Mouse (Mus musculus): ENCODE measurements around the gene Fam136a.

Fam136a gene

DNA sequence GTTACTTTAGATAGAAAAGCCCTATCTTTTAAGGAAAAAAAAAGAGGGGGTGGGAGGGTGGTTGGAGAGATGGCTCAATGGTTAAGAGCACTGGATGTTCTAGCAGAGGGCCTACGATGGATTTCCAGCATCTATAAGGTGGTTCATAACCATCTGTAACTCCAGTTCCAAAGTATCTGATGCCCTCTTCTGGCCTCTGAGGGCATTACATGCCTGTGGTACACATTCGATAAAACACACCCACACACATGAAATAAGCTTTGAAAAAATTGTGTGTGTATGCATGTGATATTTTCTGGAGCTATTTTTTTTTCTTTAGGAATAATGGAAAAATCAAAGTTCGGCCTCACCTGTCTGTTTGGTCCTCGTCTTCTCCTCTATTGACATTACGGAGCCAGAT, 25.9 kb downstream of the Fam136a start:
- in situ Hi-C loops (cut with MboI; ENCODE audit: low pct_unique_long_range_greater_than_20kb in 1 of 2, low sequenced_read_pairs in 2 of 2, unreplicated experiment in 1 of 2): no loop called here

DNA sequence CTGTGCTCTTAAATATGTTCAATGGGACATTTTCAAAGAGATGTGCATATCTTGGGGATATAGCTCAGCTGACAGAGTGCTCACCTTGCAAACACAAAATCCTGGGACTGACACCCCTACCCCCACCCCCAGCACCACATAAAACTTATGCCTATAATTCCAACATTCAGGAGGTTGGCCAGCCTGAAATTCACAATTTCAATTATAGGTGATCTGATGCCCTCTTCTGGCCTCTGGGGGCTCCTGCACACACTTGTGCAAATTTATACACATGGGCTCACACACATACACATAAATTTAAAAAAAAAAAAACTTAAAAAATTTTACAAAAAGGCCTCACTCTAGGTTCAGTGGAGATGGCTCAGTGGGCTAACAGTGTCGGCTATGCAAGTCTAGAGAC, 27.7 kb downstream of the Fam136a start:
- in situ Hi-C loops (cut with MboI; ENCODE audit: low pct_unique_long_range_greater_than_20kb in 1 of 2, low sequenced_read_pairs in 2 of 2, unreplicated experiment in 1 of 2): no loop called here

DNA sequence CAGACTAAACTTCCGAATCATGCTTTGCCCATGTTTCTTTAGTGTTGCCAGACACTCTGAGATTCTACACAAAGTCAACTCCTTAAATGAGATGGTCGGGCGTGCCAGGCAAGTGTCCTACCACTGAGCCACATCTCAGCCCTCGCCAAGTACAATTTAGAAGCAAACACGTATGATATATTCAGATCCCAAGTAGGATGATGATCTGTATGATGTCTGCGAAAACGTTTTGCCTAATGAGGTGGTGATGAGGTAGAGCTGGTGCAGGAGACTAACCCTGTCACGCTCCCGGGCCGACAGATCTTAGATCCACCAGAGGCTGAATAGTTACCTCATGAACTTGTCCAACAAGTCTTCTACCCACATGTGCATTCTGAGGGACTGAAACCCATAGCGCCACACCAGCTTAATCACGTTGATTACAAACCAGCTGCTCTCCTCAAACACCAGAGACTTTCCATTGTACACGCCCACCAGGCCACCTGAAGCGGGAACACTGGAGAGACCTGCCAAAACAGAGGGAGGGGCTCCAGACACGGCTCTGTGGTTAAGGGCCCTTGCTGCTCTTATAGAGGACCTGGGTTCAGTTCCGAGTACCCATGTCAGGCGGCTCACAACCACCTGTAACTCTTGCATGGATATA, 28.8 kb downstream of the Fam136a start:
- in situ Hi-C loops (cut with MboI; ENCODE audit: low pct_unique_long_range_greater_than_20kb in 1 of 2, low sequenced_read_pairs in 2 of 2, unreplicated experiment in 1 of 2): no loop called here

DNA sequence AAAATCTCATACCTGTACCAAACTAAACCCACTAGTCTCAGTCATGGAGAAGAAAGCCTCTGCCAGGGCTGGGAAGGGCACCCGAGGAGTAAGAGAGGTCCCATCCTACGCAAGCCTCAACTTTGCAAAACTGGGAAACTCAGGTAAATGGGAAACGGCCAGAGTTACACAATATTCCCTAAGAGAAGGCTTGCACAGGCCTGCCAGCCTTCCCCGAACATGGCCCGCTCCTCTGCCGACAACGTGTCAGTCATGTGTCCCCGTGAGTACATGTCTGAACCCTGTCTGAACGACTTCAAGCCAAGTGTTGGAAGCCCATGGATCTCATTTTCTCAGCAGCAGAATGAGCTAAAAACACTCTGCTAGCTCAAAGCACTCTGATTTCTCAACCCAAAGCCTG, 29.6 kb downstream of the Fam136a start:
- in situ Hi-C loops (cut with MboI; ENCODE audit: low pct_unique_long_range_greater_than_20kb in 1 of 2, low sequenced_read_pairs in 2 of 2, unreplicated experiment in 1 of 2): no loop called here

DNA sequence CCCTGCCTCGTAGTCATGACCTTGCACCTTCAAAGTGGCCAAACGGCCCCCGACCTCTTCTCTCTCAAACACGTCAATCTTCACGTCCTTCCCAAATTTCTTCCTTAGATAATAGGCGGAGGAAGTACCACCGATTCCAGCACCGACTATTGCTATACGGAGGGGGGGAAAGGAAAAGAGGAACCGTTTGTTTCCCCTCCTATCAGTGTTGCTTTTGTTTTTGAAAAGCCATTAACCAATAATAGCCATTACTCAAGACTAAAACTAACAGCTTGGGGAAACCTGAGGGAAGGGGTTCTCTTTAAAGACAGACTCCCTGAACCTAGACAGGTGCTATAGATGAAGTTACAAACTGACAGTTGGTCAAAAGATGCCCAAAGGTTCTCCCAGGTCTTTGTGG, 30.5 kb downstream of the Fam136a start:
- in situ Hi-C loops (cut with MboI; ENCODE audit: low pct_unique_long_range_greater_than_20kb in 1 of 2, low sequenced_read_pairs in 2 of 2, unreplicated experiment in 1 of 2): no loop called here

DNA sequence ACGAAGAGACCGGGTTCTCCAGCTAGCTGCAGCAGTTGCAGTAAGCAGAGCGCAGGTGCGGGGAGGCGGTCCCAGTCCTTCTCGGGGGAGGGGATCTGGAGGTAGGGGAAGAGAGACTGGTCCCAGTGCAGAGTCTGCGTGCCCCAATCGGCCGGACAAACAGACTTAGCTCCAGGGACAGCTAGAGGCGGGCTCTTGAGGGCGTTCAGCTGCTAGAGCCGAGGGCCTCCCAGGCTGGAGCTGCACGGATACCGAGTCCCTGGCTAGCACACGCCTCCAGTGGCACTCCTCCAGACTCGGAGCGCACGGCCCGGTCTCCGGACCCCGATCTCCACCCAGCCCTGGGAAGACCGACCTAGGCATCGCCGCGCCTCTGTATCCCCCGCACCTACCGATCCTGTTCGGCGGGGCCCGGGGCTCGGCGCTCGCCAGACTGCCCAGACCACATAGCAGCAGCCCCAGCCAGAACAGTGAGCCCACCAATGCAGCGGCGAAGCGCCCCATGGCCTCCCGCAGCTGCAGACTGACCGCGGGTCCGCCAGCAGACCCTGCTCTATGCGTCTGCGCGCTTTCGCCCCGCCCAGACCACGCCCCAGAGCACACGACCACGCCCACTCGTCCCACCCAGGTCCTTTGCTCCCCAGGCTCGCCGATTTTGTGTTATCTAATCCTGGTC, 31.3 kb downstream of the Fam136a start, which contains the start of gene Pcyox1:
Gene Pcyox1 (minus strand): TSS at position 574 of the 676 bp plus-strand sequence.
- in situ Hi-C loops (cut with MboI; ENCODE audit: low pct_unique_long_range_greater_than_20kb in 1 of 2, low sequenced_read_pairs in 2 of 2, unreplicated experiment in 1 of 2): no loop called here

DNA sequence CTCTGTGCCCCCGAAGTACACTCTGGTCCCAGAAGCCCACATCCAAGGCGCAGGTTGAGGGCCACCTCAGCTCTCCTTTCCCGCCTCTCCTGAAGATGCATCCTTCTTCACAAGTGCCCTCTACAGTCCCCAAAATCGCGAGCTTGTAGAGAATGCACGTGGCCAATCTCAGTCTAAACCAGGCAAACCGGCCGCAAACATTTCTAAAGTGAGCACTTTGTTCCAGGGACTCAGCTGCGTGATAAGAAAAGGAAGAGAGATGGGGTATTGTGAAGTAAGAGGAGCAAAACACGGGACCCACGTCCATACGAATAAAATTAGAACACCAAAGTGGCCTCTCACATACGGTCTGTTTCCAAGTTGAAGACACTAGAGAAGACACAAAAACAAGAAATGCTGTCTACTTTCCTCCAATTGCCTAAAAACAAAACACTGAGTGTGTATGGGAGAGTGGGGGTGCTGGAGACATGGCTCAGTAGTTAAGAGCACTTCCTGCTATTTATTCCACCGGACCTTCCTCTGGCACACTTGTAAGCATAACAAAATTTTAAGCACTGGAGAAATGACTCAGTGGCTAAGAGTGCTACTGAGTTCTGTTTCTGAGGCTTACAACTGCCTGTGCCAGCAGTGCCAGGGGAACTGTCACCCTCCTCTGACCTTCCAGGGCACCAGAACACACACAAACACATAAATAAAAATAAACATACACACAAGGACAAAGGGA, 32.0 kb downstream of the Fam136a start:
- in situ Hi-C loops (cut with MboI; ENCODE audit: low pct_unique_long_range_greater_than_20kb in 1 of 2, low sequenced_read_pairs in 2 of 2, unreplicated experiment in 1 of 2): no loop called here

DNA sequence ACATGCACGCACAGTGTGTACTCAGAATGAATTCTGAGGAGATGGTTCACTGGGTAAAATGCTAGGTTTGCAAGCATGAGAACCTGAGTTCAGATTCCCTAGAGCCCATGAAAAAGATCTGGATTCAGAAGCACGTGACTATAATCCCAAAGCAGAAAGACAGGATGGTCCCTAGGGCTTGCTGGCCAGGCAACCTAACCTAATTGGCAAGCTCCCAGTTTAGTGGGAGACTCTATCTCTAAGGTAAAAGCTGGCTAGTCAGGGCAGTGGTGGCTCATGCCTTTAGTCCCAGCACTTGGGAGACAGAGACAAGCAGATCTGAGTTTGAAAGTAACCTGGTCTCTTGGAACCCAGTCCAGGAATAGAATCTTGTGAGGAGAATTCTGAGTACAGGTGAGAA, 33.5 kb downstream of the Fam136a start:
- in situ Hi-C loops (cut with MboI; ENCODE audit: low pct_unique_long_range_greater_than_20kb in 1 of 2, low sequenced_read_pairs in 2 of 2, unreplicated experiment in 1 of 2): no loop called here

DNA sequence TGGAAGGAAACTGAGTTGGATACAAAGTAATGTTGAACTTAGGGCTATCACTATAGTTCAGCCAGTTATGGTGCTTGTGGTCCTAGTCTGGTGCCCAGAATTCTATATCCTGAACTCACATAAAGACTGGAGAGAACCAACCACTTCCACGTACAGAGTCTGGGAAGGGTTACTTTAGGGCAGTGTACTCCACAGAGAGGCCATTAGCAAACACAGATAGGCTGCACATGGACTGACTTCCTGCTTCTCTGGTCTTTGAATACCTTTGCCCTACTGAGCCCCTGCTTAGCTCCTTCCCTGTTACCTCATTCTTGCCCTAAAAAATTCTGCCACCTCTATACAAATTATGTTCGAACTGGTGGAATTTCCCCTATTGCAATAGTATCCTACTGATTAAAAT, 34.5 kb downstream of the Fam136a start:
- in situ Hi-C loops (cut with MboI; ENCODE audit: low pct_unique_long_range_greater_than_20kb in 1 of 2, low sequenced_read_pairs in 2 of 2, unreplicated experiment in 1 of 2): no loop called here

DNA sequence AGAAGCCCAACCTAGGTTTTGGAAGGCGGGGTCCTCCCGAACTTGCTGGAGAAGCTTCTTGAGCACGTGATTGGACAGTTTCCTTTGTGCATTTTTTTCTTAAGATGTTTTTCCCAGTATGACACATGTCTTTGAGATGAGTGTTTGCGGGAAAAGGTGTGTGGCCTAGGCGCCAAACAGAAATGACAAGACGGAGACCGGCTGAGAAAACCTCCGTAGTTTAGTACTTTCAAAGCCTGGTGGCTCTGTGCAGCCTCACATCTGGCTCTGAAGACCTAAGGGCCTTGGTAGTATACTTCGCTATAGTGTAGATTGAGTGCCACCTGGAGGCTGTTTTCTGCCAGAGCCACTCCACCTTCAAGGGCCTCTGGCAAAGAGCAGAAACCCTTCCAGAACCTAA, 35.5 kb downstream of the Fam136a start:
- in situ Hi-C loops (cut with MboI; ENCODE audit: low pct_unique_long_range_greater_than_20kb in 1 of 2, low sequenced_read_pairs in 2 of 2, unreplicated experiment in 1 of 2): no loop called here

DNA sequence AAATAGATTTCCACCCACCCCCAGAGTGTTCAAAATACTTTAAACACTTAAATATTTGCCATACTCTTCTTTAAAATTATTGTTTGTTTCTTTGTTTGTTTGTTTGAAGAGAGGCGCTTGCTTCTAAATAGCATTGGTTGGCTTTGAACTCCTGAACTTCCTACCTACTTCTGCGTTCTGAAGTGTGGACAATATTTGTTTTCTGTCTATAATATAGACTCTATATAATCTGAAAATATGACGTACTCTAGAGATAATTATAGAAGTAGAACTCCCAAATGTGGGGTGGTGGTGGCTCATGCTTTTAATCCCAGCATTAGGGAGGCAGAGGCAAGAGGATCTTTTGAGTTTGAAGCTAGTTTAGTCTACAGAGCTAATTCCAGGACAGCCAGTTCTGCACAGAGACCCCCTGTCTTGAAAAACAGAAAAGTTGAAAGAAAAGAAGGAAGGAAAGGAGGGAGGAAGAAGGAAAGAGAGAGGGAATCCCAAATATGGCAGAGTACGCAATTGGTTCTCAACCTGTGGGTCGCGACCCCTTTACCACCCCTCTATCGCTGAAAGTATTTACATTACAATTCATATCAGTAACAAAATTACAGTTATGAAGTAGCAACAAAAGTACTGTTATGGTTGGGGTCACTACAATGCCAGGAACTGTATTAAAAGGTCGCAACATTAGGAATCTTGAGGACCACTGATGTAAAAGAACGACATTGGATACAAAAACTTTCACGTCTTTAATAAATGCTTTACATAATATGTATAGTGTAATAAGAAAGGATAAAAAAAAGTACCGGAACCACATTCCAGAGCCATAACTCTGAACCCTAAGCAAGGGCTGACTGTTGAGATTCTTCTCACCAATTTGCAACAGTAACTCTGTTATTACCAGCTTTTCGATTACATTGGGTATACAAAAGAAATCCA, 37.5 kb downstream of the Fam136a start:
- in situ Hi-C loops (cut with MboI; ENCODE audit: low pct_unique_long_range_greater_than_20kb in 1 of 2, low sequenced_read_pairs in 2 of 2, unreplicated experiment in 1 of 2): no loop called here

DNA sequence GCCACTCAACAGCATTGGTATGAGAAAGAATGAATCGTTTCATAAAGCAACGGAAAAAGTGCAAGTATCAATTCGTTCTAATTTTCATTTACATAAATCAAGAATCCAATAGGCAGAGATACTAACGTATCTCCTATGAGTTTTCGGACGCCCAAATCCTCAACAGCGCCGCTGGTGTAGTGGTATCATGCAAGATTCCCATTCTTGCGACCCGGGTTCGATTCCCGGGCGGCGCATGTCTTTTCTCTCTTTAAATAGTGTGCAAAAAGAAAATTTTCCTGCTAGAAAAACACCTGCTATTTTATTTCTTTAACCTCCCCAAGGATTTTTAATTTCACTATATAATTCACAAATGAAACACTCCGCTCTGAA, 38.3 kb downstream of the Fam136a start:
- in situ Hi-C loops (cut with MboI; ENCODE audit: low pct_unique_long_range_greater_than_20kb in 1 of 2, low sequenced_read_pairs in 2 of 2, unreplicated experiment in 1 of 2): no loop called here

DNA sequence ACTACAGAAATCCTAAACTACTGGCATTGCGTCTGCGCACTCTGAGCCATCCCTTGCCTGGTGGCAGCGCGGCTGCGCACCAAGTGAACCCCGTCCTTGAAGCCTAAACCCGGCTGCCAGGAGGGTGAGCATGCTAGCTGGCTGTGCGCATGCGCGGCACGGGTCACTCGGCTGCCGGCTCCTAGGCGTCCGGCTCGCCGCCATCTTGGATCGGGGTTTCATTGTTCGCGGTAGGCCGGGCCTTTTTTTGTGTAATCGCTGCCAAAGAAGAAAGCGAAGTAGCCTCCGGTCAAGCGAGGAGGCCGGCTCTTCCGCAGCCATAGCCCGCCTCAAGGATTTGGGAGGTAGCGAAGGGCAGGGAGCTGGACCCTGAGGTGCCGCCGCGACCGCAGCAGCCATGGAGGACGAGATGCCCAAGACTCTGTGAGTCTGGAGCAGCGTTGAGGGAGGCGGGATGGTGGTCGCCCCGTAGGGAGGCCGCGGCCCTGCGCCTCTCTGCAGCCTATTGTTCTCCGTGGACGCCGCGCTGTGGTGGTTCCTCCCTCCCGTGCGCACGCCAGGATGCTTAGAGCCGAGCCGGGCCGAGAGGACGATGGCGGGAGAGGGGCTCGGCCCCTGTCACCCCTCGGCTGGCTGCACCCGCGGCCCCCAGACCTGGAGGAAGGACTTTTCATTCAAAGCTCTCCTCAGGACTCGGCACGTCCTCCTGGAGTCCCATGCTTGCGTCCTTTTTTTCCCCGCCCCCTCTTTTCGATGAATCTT, 38.8 kb downstream of the Fam136a start, which contains the start of gene Tia1:
Gene Tia1 (plus strand): TSS at position 120 of the 762 bp plus-strand sequence.
- in situ Hi-C loops (cut with MboI; ENCODE audit: low pct_unique_long_range_greater_than_20kb in 1 of 2, low sequenced_read_pairs in 2 of 2, unreplicated experiment in 1 of 2): no loop called here

DNA sequence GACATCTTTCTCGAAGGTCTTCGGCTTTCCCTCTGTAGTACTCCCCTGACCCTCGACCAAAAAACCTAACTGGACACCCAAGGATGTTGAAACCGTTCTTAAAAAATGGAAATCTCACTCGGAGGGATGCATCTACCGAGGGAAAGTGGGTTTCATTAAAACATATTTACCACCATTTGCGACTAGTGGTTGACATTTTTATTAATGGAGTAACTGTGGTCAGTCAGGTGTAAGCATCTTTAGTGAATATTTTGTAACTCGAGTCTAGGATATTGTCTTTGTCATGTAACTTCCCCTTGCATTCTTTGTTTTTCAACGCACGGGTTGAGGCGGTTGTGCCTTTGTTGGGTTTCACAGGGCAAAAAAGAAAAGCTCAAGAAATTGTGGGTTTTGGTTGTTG, 39.5 kb downstream of the Fam136a start:
- in situ Hi-C loops (cut with MboI; ENCODE audit: low pct_unique_long_range_greater_than_20kb in 1 of 2, low sequenced_read_pairs in 2 of 2, unreplicated experiment in 1 of 2): no loop called here

DNA sequence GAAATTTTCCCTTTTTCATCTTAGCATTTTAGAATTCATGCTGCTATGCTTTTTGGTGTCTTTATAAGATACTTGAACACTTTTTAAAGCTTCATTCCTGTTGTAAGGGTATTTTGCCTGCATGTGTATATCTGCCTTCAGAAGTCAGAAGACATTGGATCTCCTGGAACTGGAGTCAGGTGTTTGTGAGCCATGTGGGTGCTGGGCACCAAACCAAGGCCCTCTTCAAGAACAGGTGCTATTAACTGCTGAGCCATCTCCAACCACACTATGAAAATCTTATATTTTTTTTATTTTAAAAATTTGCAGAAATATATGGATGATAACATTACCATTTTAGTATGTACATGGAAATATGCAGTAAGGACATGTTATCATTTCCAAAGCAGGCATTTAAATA, 40.9 kb downstream of the Fam136a start:
- in situ Hi-C loops (cut with MboI; ENCODE audit: low pct_unique_long_range_greater_than_20kb in 1 of 2, low sequenced_read_pairs in 2 of 2, unreplicated experiment in 1 of 2): no loop called here

DNA sequence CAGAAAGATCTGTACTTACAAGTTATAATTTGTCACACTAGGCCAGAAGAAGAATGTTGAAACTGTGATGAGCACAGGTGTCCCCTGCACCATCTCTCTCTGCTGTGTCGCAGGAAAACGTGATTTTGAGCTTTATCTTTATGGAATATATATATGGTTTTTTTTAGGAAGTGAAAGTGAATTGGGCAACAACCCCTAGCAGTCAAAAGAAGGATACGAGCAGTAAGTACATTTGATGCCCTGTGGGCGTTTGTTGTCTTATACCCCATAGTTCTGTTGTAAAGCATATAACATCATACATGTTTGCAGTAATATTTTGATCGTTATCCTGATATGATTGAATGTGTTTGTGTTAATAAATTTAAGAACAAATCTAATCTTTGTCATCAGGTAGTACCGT, 53.3 kb downstream of the Fam136a start:
- in situ Hi-C loops (cut with MboI; ENCODE audit: low pct_unique_long_range_greater_than_20kb in 1 of 2, low sequenced_read_pairs in 2 of 2, unreplicated experiment in 1 of 2): no loop called here

DNA sequence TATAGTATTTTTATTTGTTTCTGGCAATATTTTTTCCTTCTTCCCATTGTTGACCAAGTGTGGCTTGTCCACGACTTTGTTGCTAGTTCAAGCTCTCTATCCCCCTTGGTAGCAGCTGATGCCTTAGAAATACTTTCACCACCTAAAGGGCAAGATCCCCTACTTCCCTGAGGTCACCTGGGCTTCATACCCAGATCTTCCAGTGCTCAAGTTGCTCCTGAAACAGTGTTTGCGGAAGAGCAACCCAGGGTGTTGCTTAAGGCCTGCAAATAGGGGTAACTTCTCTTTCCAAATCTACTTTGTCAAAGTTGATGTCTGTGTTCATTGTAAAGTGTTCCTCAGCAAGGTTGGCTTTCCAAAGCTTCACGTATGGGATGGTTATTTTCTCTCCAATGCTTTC, 53.8 kb downstream of the Fam136a start:
- in situ Hi-C loops (cut with MboI; ENCODE audit: low pct_unique_long_range_greater_than_20kb in 1 of 2, low sequenced_read_pairs in 2 of 2, unreplicated experiment in 1 of 2): no loop called here

All from mouse embryonic stem cell (cell line).